Mouse (Mus musculus) cerebellum, adult (tissue): ENCODE data around the gene Lrp1.

ENCODE experiments used
- ATAC-seq: cut with Nextera tagmentation; 2 replicates; pipeline ENCODE4 v1.9.2; 2017; ENCODE audit warnings: mild to moderate bottlenecking, moderate library complexity, mixed read lengths; ENCODE audit not compliant: insufficient number of reproducible peaks, low FRiP score, low TSS enrichment

Gene Lrp1

GRCm38 (mm10) chr10:127596321-127596941, 24.5 kb downstream of the Lrp1 start:
- ATAC-seq, result no peak

- no peak for ATAC-seq
These were observed 25.8 kb downstream of the Lrp1 start for GRCm38 (mm10) chr10:127594930-127595715.

- no peak for ATAC-seq
These were observed 26.5 kb downstream of the Lrp1 start for GRCm38 (mm10) chr10:127594405-127594804.

- no peak for ATAC-seq
These were observed 28.1 kb downstream of the Lrp1 start for GRCm38 (mm10) chr10:127592850-127593249.

GRCm38 (mm10) chr10:127592423-127592822, 28.5 kb downstream of the Lrp1 start:
- ATAC-seq, result no peak

GRCm38 (mm10) chr10:127591514-127591913, 29.4 kb downstream of the Lrp1 start:
- no peak for ATAC-seq

- ATAC-seq, result no peak
These were observed 30.0 kb downstream of the Lrp1 start for GRCm38 (mm10) chr10:127590831-127591451.

- no peak for ATAC-seq
These were observed 30.7 kb downstream of the Lrp1 start for GRCm38 (mm10) chr10:127590256-127590655.

- ATAC-seq, result no peak
These were observed 33.2 kb downstream of the Lrp1 start for GRCm38 (mm10) chr10:127587776-127588175.

GRCm38 (mm10) chr10:127586209-127586608, 34.7 kb downstream of the Lrp1 start:
- no peak for ATAC-seq

GRCm38 (mm10) chr10:127585598-127585997, 35.4 kb downstream of the Lrp1 start:
- ATAC-seq, result no peak

- no peak for ATAC-seq
These were observed 37.3 kb downstream of the Lrp1 start for GRCm38 (mm10) chr10:127583649-127584048.

GRCm38 (mm10) chr10:127581291-127581690, 39.7 kb downstream of the Lrp1 start:
- no peak for ATAC-seq

- no peak for ATAC-seq
These were observed 43.0 kb downstream of the Lrp1 start for GRCm38 (mm10) chr10:127577982-127578381.

- no peak for ATAC-seq
These were observed 43.8 kb downstream of the Lrp1 start for GRCm38 (mm10) chr10:127577156-127577555.

- ATAC-seq, result peak; percentile 27; the same call in 1 of the 2 replicates
These were observed 44.5 kb downstream of the Lrp1 start for GRCm38 (mm10) chr10:127576381-127576961.

GRCm38 (mm10) chr10:127575741-127576140, 45.2 kb downstream of the Lrp1 start:
- no peak for ATAC-seq

GRCm38 (mm10) chr10:127572281-127572680, 48.7 kb downstream of the Lrp1 start:
- ATAC-seq, result no peak

GRCm38 (mm10) chr10:127570937-127571641, 49.9 kb downstream of the Lrp1 start:
- ATAC-seq, result no peak

- ATAC-seq, result no peak
These were observed 50.6 kb downstream of the Lrp1 start for GRCm38 (mm10) chr10:127570384-127570783.
